Mouse (Mus musculus): ENCODE results near the gene Magi2. TPM values are rescaled to one million over a fixed set of nuclear protein-coding genes. Genes with fewer than 3 reads are reported as not detected.

Magi2 gene
- polyA plus RNA-seq, 1 experiment = 0.48 TPM

GRCm38 (mm10) chr5:20046649-20047048, 819.8 kb downstream of the Magi2 start:
- TF ChIP-seq POLR2A (IDR thresholded peaks at IDR 0.05; ENCODE audit: insufficient read length, low read depth) (no peak), POLR2AphosphoS2 (IDR thresholded peaks at IDR 0.05; ENCODE audit: insufficient read length, low read depth) (no peak), MYOD1 (IDR thresholded peaks at IDR 0.05; ENCODE audit: control insufficient read depth in 1 of 3, insufficient read length in 2 of 3, low read depth in 2 of 3) (no peak), CEBPB (IDR thresholded peaks at IDR 0.05; ENCODE audit: insufficient read depth, poor library complexity, severe bottlenecking) (no peak), MYOG (IDR thresholded peaks at IDR 0.05; ENCODE audit: control insufficient read depth in 1 of 3, insufficient read depth in 1 of 3, insufficient read length in 2 of 3, low read depth in 2 of 3) (no peak), TCF12 (IDR thresholded peaks at IDR 0.05; ENCODE audit: insufficient read depth, poor library complexity, severe bottlenecking) (no peak), TCF3 (IDR thresholded peaks at IDR 0.05; ENCODE audit: insufficient read length, low read depth) (no peak), REST (IDR thresholded peaks at IDR 0.05; ENCODE audit: insufficient read depth, insufficient read length) (no peak), MAX (IDR thresholded peaks at IDR 0.05; ENCODE audit: low read depth) (no peak), USF1 (IDR thresholded peaks at IDR 0.05; ENCODE audit: low read depth) (no peak), E2F4 (IDR thresholded peaks at IDR 0.05; ENCODE audit: insufficient read depth) (no peak), SRF (IDR thresholded peaks at IDR 0.05; ENCODE audit: control insufficient read depth, insufficient read length, low read depth) (no peak)
- no peak overlapping the region for H3K4me3 ChIP-seq
- H3ac ChIP-seq (ENCODE audit: control insufficient read depth, insufficient read length) = no peak overlapping the region
- H3K36me3 ChIP-seq (ENCODE audit: control insufficient read depth, insufficient read depth) = no peaks in the 10 kb centered on the region
- H3K79me2 ChIP-seq (ENCODE audit: control insufficient read depth, insufficient read depth) = no peaks in the 10 kb centered on the region
- no peak overlapping the region for H3K4me2 ChIP-seq (ENCODE audit: low read depth)
- no peaks in the 10 kb centered on the region for H3K27me3 ChIP-seq (ENCODE audit: control insufficient read depth, insufficient read depth, insufficient read length)

GRCm38 (mm10) chr5:20048386-20048785, 821.5 kb downstream of the Magi2 start:
- Histone ChIP-seq H3K79me2 (ENCODE audit: control insufficient read depth, insufficient read depth) (no peaks in the 10 kb centered on the region), H3K36me3 (ENCODE audit: control insufficient read depth, insufficient read depth) (no peaks in the 10 kb centered on the region), H3K4me2 (ENCODE audit: low read depth) (no peak overlapping the region), H3K4me3 (no peak overlapping the region), H3ac (ENCODE audit: control insufficient read depth, insufficient read length) (no peak overlapping the region), H3K27me3 (ENCODE audit: control insufficient read depth, insufficient read depth, insufficient read length) (no peaks in the 10 kb centered on the region)
- TF ChIP-seq MYOG (IDR thresholded peaks at IDR 0.05; ENCODE audit: control insufficient read depth in 1 of 3, insufficient read depth in 1 of 3, insufficient read length in 2 of 3, low read depth in 2 of 3) (no peak), SRF (IDR thresholded peaks at IDR 0.05; ENCODE audit: control insufficient read depth, insufficient read length, low read depth) (no peak), E2F4 (IDR thresholded peaks at IDR 0.05; ENCODE audit: insufficient read depth) (no peak), USF1 (IDR thresholded peaks at IDR 0.05; ENCODE audit: low read depth) (no peak), MAX (IDR thresholded peaks at IDR 0.05; ENCODE audit: low read depth) (no peak), TCF12 (IDR thresholded peaks at IDR 0.05; ENCODE audit: insufficient read depth, poor library complexity, severe bottlenecking) (no peak), CEBPB (IDR thresholded peaks at IDR 0.05; ENCODE audit: insufficient read depth, poor library complexity, severe bottlenecking) (no peak), POLR2A (IDR thresholded peaks at IDR 0.05; ENCODE audit: insufficient read length, low read depth) (no peak), TCF3 (IDR thresholded peaks at IDR 0.05; ENCODE audit: insufficient read length, low read depth) (no peak), MYOD1 (IDR thresholded peaks at IDR 0.05; ENCODE audit: control insufficient read depth in 1 of 3, insufficient read length in 2 of 3, low read depth in 2 of 3) (no peak), REST (IDR thresholded peaks at IDR 0.05; ENCODE audit: insufficient read depth, insufficient read length) (no peak), POLR2AphosphoS2 (IDR thresholded peaks at IDR 0.05; ENCODE audit: insufficient read length, low read depth) (no peak)

GRCm38 (mm10) chr5:20050284-20050683, 823.4 kb downstream of the Magi2 start:
- no peaks in the 10 kb centered on the region for H3K27me3 ChIP-seq (ENCODE audit: control insufficient read depth, insufficient read depth, insufficient read length)
- no peak overlapping the region for H3K4me3 ChIP-seq
- H3K4me2 ChIP-seq (ENCODE audit: low read depth) = no peak overlapping the region
- no peaks in the 10 kb centered on the region for H3K36me3 ChIP-seq (ENCODE audit: control insufficient read depth, insufficient read depth)
- no peak for TF ChIP-seq SRF (IDR thresholded peaks at IDR 0.05; ENCODE audit: control insufficient read depth, insufficient read length, low read depth)
- TF ChIP-seq POLR2A (IDR thresholded peaks at IDR 0.05; ENCODE audit: insufficient read length, low read depth) = no peak
- no peak for TF ChIP-seq TCF3 (IDR thresholded peaks at IDR 0.05; ENCODE audit: insufficient read length, low read depth)
- no peak for TF ChIP-seq MAX (IDR thresholded peaks at IDR 0.05; ENCODE audit: low read depth)
- no peak for TF ChIP-seq TCF12 (IDR thresholded peaks at IDR 0.05; ENCODE audit: insufficient read depth, poor library complexity, severe bottlenecking)
- no peak for TF ChIP-seq MYOD1 (IDR thresholded peaks at IDR 0.05; ENCODE audit: control insufficient read depth in 1 of 3, insufficient read length in 2 of 3, low read depth in 2 of 3)
- no peak for TF ChIP-seq MYOG (IDR thresholded peaks at IDR 0.05; ENCODE audit: control insufficient read depth in 1 of 3, insufficient read depth in 1 of 3, insufficient read length in 2 of 3, low read depth in 2 of 3)
- TF ChIP-seq POLR2AphosphoS2 (IDR thresholded peaks at IDR 0.05; ENCODE audit: insufficient read length, low read depth) = no peak
- no peak for TF ChIP-seq REST (IDR thresholded peaks at IDR 0.05; ENCODE audit: insufficient read depth, insufficient read length)
- no peak for TF ChIP-seq E2F4 (IDR thresholded peaks at IDR 0.05; ENCODE audit: insufficient read depth)
- H3K79me2 ChIP-seq (ENCODE audit: control insufficient read depth, insufficient read depth) = no peaks in the 10 kb centered on the region
- H3ac ChIP-seq (ENCODE audit: control insufficient read depth, insufficient read length) = no peak overlapping the region

- Histone ChIP-seq H3K79me2 (ENCODE audit: control insufficient read depth, insufficient read depth) (no peaks in the 10 kb centered on the region), H3K36me3 (ENCODE audit: control insufficient read depth, insufficient read depth) (no peaks in the 10 kb centered on the region), H3K4me2 (ENCODE audit: low read depth) (no peak overlapping the region), H3K4me3 (no peak overlapping the region), H3K27me3 (ENCODE audit: control insufficient read depth, insufficient read depth, insufficient read length) (no peaks in the 10 kb centered on the region), H3ac (ENCODE audit: control insufficient read depth, insufficient read length) (no peak overlapping the region)
- TF ChIP-seq E2F4 (IDR thresholded peaks at IDR 0.05; ENCODE audit: insufficient read depth) (no peak), TCF3 (IDR thresholded peaks at IDR 0.05; ENCODE audit: insufficient read length, low read depth) (no peak), USF1 (IDR thresholded peaks at IDR 0.05; ENCODE audit: low read depth) (no peak), POLR2AphosphoS2 (IDR thresholded peaks at IDR 0.05; ENCODE audit: insufficient read length, low read depth) (no peak), CEBPB (IDR thresholded peaks at IDR 0.05; ENCODE audit: insufficient read depth, poor library complexity, severe bottlenecking) (no peak), SRF (IDR thresholded peaks at IDR 0.05; ENCODE audit: control insufficient read depth, insufficient read length, low read depth) (no peak), MYOG (IDR thresholded peaks at IDR 0.05; ENCODE audit: control insufficient read depth in 1 of 3, insufficient read depth in 1 of 3, insufficient read length in 2 of 3, low read depth in 2 of 3) (no peak), MAX (IDR thresholded peaks at IDR 0.05; ENCODE audit: low read depth) (no peak)
These were observed 828.2 kb downstream of the Magi2 start for GRCm38 (mm10) chr5:20055000-20055399.

Measured in myocyte (in vitro differentiated cells).